Mouse (Mus musculus) v-Abl transformed pro-B cells (cell line): Measurements from ENCODE around the gene Cdc42bpg.

Experiments
- in situ Hi-C, 2 experiments: fragments of 400-800 bp; cut with MboI; formaldehyde crosslinking; loops; one replicate each; pipeline ENCODE4 v1.15.1; 2025; ENCODE audit not compliant: unreplicated experiment in 2 of 2

Gene Cdc42bpg

DNA sequence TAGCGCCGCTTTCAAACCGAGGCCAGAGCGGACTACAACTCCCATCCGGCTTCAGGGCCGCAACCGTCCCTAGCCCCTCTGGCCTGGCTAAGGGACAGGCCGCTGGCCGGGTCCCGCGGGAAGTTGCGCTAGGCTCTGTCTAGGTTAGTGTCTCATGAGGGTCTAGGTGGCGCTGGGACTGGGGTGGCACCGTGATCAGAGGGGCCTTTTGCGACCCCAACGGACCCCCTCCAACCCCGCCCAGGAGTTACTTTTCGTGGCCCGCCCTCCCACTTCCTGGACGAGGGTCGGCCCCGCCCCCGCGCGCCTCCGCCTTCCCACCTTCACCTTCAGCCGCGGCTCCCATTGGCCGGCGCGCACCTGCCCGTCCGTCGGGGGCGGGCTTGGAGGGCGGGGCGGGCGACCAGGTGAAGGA is at the start of gene Cdc42bpg:
Gene Cdc42bpg, plus strand, starts transcription at position 320 of the 415 bp plus-strand sequence.
- in situ Hi-C loops, result loop anchor here (5.0 kb wide), 2 partner anchors 34 to 44 kb away; no protein-coding TSS in a partner anchor

DNA sequence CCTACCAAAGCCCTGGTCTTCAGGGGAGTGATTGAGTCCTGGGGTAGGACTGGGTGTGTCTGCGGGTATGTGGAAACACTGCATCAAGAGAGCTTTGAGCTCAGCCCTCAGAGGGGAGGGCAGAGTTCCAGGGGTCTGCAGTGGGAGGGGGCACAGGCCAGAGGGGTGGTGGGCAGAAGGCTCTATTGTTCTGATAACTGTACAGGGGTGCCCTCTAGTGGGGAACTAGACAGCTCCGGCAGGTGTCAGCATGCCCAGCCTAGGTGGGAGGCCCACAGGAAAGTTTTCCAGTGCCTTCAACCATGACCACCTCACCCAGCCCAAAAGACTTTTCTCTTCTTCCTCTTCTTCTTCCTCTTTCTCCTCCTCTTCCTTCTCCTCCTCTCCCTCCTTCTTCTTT is 45.8 kb upstream of the Cdc42bpg start:
- in situ Hi-C loops, result loop anchor here in 1 of 2 experiments (5.0 kb wide), 1 partner anchor 47 kb away; the partner anchor contains the start of gene Cdc42bpg

DNA sequence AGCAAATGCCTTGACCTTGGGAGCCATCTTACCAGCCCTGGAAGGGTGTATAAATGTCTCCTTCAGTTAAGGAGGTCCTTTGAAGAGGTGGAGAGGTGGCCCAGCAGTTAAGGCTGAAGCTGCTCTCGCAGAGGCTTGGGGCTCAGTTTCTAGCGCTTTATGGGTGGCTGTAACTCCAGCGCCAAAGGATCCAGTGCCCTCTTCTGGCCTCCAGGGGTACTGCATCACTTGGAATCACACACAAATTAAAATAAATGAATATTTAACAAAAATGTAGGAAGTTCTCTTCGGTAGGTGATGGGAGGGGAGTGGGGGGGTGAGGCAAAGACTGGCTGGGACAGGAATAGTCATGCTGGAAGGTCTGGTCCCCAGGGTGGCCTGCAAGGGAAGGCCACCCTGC is 45.3 kb upstream of the Cdc42bpg start:
- in situ Hi-C loops, result loop anchor here in 1 of 2 experiments (5.0 kb wide), 1 partner anchor 46 kb away; the partner anchor contains the start of gene Cdc42bpg

DNA sequence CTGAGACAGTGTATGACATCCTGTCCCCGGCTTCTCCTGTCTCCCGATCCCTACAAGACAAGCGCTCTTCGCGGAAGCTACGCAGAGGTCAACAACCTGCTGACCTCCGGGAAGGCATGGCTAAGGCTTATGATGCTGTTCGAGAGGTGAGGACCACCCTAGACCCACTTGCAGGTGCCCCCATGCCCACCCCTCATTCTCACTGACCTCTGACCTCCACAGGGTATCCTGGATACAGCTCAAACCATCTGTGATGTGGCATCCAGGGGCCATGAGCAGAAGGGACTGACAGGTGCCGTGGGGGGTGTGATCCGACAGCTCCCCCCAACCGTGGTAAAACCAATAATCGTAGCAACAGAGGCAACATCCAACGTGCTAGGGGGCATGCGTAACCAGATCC is 44.9 kb upstream of the Cdc42bpg start:
- in situ Hi-C loops, result loop anchor here in 1 of 2 experiments (5.0 kb wide), 1 partner anchor 46 kb away; the partner anchor contains the start of gene Cdc42bpg

DNA sequence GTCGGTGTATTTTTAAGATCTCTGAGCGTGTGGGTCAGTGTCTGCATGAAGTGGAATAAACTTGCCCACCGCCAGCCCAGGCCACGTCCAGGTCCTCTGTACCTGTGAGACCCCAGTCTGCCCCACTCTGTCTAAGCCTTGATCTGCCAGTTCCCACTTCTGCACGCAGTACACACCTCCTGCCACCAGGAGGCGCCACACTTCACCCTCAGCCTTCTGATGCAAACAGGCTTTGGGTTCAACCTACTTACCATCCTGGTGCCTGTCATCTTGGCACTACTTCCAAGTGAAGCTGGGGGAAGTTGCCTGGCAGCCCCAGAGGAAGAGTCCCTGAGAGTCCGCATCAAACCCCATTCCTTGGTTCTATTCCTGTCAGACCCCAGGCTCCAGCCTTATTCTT is 44.0 kb upstream of the Cdc42bpg start:
- in situ Hi-C loops, result loop anchor here in 1 of 2 experiments (5.0 kb wide), 1 partner anchor 45 kb away; the partner anchor contains the start of gene Cdc42bpg

DNA sequence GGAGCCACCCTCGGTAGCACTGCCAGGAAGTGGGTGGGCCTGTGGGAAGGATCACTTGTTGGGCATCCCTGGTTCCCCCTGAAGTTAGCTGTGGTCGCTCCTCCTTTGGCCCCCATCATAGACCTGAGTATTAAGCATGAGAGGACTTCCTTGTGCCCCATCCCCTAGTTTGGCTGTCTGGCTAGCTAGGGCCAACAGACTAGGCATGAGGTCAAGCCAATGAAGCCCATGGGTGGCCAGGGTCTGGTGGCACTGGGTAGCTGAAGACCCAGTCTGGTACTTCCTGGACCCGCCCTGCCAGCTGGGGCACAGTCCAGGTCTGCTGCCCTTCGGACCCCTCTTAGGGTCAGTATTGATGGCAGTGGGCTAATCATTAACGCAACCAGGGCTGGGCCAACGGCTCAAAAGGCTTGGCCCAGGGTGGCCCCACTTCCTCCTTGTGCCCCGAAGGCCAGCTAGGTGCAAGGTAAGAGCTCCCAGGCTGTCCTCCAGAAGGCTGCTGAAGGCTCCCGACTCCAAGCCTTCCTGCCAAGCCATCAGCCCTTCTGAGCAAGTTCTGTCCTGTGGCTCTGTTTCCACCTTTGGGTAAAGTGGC is 43.3 kb upstream of the Cdc42bpg start:
- in situ Hi-C loops, result loop anchor here in 1 of 2 experiments (5.0 kb wide), 1 partner anchor 44 kb away; the partner anchor contains the start of gene Cdc42bpg

DNA sequence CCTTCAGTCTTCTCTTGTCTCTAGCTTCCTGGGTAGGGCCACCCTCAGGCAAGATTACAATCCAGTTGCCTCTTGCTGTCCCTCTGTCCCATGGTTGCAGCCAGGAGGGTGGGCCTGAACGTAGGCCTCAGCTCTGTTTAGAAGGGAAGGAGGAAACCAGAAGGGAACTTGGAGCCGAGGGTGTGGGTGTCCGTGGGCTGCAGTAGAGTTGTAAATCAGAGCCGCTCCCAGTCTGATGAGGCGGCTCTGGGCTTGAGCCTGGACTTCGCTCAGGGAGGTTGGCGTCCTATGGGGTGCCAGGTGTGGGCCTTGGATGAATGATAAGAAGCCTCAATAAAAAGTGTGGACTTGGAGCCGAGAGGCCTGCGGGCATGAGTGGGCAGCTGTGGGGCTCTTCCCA is 42.1 kb upstream of the Cdc42bpg start:
- in situ Hi-C loops, result loop anchor here in 1 of 2 experiments (5.0 kb wide), 1 partner anchor 43 kb away; the partner anchor contains the start of gene Cdc42bpg

DNA sequence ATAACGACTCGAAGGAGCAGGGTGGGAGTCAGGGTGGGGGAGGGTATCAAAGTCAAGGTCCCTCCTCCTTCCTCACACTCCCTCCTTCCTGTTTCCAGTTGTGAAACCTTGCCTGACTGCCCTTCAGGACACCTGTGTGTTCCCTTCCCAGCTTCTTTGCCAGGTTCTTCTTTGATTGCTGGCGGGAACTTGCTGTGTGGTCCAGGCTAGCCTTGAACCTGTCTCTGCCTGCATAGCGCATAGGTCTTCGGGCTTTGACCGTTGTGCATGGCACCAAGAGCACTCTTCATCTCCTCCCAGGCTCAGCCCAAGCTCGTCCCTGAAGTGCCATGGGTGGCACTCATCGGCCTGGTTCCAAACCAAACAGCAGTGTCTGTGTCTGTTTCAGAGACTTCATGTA is 41.3 kb upstream of the Cdc42bpg start:
- in situ Hi-C loops, result loop anchor here in 1 of 2 experiments (5.0 kb wide), 1 partner anchor 42 kb away; the partner anchor contains the start of gene Cdc42bpg

DNA sequence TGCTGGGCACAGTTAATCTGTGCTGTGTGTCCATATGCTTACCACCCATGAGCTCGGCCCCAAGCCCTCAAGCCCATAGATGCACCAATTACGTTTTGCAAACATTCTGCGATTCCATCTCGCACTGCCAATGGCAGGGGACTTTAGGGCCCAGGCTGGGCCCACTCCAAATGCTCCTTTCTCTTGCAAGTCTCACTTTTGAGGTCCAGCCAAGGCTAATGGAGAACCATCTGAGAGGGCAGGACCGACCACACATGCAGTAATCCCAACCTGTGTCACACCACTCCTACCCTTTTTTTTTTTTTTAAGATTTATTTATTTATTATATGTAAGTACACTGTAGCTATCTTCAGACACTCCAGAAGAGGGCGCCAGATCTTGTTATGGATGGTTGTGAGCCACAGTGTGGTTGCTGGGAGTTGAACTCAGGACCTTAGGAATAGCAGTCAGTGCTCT is 40.5 kb upstream of the Cdc42bpg start:
- in situ Hi-C loops, result no loop called here

DNA sequence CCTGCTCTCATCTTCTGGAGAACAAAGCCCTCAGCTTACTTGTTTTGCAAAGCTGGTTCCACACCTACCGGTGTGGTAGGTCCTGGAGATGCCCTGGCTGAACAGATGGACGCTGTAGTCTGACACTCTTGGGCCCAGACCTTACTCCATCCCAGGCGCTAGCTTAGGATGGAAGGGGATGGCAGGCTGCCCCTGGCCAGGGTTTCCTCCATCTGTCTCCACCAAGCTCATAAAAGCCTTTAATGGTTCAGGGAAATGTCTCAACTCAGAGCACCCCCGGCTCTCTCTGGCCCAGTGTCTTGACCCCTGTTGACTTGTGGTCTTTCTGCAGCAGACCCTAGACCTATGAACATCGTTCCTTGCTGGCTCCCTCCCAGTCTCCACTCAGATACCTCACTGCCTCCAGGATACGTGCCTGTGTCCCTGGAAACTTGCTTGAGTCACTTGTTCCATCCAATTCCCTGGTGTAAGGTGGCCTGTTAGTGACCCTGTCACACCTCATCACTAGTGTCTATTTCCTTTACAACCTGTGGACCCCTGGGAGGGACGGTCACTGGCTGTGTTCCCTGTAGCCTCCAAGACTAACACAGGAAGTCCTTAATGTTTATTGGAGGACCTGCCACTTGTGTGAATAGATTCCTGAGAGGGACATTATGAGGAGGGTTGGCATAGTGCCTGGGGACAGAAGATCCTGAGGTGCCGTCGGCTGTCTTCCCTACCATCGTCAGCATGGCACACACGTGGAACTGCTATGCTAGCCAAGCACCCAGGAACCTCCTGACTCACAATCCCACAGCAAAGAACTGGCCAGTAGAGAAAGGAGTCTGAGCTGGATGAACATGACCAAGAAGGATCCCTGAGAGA is 38.7 kb upstream of the Cdc42bpg start:
- in situ Hi-C loops, result no loop called here

DNA sequence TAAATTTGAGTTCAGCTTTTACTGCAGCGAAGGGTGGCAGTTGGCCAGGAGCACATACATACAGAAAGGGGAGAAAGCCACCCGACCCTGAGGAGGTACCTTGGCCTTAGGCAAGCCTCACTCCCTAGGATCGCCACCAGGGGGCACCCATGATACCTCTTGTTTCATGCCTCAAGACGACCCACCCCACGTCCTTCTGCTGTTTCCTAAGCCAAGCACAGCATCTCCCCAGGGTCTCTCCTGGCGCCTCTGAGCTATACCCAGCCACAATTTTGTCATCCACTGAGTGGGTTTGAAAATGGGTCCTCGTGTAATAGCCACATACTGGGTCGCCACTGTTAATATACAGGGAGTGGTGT is 38.1 kb upstream of the Cdc42bpg start:
- in situ Hi-C loops, result no loop called here

DNA sequence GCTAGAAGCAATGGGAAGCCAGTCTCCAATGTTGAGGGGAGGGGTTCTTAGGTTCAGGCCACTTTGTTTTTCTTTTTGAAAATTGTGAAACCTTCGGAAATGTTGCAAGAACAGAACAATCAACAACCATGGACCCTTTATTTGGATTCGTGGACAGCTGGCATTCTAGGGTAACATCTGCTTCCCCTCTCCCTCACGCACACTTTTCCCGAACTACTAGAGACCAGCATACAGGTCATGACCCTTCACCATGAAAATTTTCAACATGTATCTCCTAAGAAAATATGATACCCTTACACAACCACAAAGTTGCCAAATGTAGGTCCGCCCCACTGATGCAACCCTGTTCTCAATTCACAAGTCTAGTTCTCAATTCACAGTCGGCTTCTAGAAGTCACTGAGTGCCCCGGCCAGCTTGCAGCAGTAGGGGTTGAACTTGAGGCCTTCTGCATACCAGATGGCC is 37.6 kb upstream of the Cdc42bpg start:
- in situ Hi-C loops, result no loop called here

DNA sequence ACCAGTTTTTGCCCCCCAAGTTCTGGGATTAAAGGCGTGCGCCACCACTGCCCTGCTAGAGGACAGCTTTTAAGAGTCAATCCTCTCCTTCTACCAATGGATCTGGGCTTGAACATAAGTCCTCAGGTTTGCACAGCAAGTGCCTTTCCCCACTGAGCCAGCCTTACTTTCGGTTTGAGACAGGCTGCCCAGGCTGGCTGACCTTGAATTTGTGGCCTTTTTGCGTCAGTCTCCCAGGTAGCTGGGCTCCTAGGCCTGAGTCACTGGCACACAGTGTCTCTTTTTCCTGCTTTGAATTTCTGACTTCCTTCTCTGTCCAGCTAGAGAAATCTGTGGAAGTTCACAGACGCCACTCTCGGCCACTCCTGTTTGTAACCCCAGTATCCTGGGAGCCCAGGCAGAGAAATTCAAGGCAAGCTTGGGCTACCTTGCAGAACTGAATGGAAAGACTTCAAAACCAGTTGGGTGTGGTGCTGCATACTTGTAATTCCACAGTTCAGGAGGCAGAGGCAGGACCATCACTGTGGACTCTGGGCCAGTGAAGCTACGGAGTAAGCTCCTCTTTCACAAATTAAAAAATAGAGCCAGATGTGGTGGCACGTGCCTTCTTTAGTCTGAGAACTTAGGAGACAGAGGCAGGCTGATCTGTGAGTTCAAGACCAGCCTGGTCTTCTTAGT is 36.3 kb upstream of the Cdc42bpg start:
- in situ Hi-C loops, result loop anchor here in 1 of 2 experiments (5.0 kb wide), 1 partner anchor 37 kb away; the partner anchor contains the start of gene Cdc42bpg

DNA sequence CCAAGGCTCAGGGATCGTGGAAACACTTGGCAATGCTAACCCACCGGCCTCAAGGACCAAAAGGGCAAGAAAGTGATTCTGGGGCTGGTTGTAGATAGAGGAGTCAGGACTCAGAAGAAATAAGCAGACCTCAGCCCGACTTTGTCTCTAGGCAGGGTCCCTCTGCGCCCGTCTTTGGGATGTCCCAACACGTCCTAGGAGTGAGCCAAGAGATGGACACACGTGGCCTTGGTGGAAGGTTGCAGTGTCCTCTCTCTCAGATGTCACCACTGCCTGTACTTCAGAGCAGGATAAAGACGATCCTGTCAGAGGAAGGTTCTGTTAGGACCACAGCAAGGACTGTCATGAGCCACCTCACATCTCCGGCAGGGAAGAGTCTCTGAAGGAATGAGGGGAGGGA is 35.6 kb upstream of the Cdc42bpg start:
- in situ Hi-C loops, result loop anchor here in 1 of 2 experiments (5.0 kb wide), 1 partner anchor 37 kb away; the partner anchor contains the start of gene Cdc42bpg

DNA sequence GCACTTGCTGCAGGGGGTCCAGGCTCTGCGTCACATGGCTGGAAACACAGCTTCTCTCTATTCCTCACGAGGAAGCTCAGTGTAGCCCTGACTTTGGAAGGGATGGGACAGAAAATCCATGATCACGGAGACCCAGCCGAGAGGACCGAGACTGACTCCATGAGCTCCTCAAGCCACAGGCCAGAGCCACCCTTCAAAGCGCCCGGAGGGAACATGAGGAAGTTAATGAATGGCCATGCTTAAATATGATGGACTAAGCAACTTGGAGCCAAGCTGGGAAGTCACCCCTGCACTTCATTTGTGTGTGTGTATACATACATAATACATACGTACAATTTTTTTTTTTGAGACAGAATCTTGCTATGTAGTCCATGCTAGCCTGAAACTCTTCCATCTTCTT is 35.0 kb upstream of the Cdc42bpg start:
- in situ Hi-C loops, result loop anchor here in 1 of 2 experiments (5.0 kb wide), 1 partner anchor 36 kb away; the partner anchor contains the start of gene Cdc42bpg

DNA sequence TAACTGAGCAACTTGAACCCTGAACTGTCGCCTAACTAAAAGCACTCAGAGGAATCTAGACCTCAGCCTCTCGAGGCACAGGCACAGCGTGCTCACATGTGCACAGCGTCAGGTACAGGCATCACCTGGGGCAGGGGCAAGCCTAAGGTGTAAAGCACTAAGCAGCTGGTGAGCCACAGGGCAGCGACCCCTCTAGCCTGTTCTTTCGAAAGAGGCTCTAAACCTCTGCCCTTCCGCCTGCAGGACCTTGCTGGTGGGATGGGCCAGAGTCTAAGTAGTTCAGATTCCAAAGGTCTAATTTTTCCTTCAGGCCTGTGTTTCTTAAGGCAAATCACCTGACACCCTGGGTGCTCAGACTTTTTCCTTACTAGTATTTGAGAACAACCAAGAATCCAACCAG is 34.2 kb upstream of the Cdc42bpg start:
- in situ Hi-C loops, result loop anchor here in 1 of 2 experiments (5.0 kb wide), 1 partner anchor 35 kb away; the partner anchor contains the start of gene Cdc42bpg

DNA sequence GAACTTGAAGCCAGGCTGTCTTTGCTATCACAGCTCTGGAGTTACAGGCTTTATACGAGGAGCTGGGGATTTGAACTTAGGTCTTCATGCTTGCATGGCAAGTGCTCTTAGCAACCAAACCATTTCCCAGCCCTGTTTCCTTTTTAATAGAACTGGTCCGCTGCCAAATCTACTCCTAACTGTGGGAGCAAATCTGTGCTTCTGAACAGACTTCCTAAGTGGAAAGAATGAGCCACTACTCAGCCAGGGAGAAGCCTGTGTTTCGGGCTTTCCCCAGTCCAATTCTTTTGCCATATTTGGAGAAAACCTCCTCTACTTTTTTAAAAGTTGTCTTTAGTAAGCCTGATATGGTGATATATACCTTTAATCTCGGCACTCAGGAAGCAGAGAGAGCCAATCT is 33.5 kb upstream of the Cdc42bpg start:
- in situ Hi-C loops, result loop anchor here in 1 of 2 experiments (5.0 kb wide), 1 partner anchor 35 kb away; the partner anchor contains the start of gene Cdc42bpg

DNA sequence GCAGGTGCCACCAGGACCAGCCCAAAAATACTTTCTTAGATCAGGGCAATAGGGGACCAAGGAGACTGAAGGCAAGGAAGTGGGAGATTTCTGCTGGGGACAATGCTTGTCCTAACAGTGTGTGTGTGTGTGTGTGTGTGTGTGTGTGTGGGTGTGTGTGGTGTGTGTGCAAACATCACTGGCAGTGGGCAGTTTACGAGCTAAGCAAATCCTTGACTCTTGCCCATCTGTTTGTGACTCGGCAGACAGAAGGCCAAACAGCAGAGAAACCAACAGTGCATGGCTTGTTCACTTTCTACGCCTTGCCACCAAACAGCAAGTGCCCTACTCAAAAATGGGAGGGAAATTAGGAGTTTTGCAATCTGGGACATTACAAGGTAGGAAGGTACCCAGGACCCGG is 32.7 kb upstream of the Cdc42bpg start:
- in situ Hi-C loops, result loop anchor here in 1 of 2 experiments (5.0 kb wide), 1 partner anchor 34 kb away; the partner anchor contains the start of gene Cdc42bpg

DNA sequence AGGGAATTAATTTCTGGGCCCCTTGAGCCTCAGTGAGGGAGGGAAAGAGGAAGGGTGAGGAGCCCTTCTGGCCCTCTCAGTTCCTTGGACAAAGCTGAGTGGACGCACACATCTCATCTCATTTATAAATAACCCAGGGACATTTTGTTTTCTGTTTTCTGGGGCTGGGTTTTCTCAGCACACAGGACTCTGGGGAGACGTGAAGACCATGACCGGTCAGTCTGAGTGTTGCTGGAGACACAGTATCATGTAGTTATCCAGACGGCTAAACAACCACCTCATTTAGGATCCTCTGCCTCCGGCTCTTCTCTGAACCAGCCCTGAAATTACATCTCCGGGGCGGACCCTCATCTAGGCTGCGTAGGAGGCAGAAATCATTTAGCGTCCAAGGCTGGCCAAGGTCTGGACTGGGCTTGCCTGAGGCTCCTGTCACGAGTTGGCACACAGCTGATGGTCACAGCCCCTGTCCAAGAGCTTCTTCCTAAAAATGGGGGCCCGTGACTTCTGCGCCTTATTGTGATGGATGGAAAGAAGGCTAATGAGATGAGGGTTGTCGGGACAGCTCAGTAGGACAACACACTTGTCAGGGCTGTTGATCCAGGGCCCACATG is 32.2 kb upstream of the Cdc42bpg start:
- in situ Hi-C loops, result loop anchor here in 1 of 2 experiments (5.0 kb wide), 1 partner anchor 33 kb away; the partner anchor contains the start of gene Cdc42bpg
